Mouse (Mus musculus): ENCODE data around the gene Kel. TPM values are rescaled to one million over a fixed set of nuclear protein-coding genes. Genes with fewer than 3 reads are reported as not detected.

The Kel gene
- polyA plus RNA-seq, 1 experiment from 2014 or later, result 0.56 TPM

- no peak overlapping the region for H3K4me2 ChIP-seq (ENCODE audit: low read length)
- no peaks in the 10 kb centered on the region for H3K36me3 ChIP-seq (ENCODE audit: control insufficient read depth, insufficient read depth, low read length)
- no peak for DNase-seq (ENCODE audit: low spot score)
- WGBS, result 87% methylated on average over 1 of the region's 1 CpGs
- H3K9me3 ChIP-seq (replicated peaks; ENCODE audit: control insufficient read depth, low read length), result no peaks in the 10 kb centered on the region
- no peak overlapping the region for H3K9ac ChIP-seq (ENCODE audit: low read length)
- no peak overlapping the region for H3K4me3 ChIP-seq (ENCODE audit: low read depth, low read length)
- H3K4me1 ChIP-seq (ENCODE audit: control insufficient read depth, insufficient read depth, low read length), result no peaks in the 10 kb centered on the region
- no peak overlapping the region for H3K27ac ChIP-seq (ENCODE audit: low read depth, low read length)
- H3K27me3 ChIP-seq (replicated peaks; ENCODE audit: control insufficient read depth, insufficient read depth, low read length), result no peaks in the 10 kb centered on the region
- no peak for ATAC-seq
These were observed 2.9 kb downstream of the Kel start for GRCm38 (mm10) chr6:41701245-41701644.

DNA sequence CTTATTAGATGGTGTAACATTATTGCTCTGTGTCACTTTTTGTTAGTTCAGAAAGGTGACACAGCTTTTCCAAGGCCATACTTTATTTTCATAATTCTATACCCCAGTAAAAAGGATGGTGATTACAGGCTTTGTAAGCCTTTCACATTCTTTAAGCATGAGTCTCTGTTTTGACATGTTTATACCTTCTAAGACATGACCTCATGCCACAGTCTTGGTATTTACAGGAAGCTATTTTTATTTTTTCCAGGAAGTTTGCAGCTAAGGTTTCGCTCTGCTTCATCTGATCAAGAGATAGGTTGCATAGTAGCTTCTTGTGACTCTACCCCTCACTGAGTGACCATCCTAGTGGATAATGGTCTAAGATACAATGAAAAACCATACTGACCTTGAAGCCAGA is 9.7 kb downstream of the Kel start:
- Histone ChIP-seq H3K9me3 (replicated peaks; ENCODE audit: control insufficient read depth, low read length) (no peaks in the 10 kb centered on the region), H3K36me3 (ENCODE audit: control insufficient read depth, insufficient read depth, low read length) (no peaks in the 10 kb centered on the region), H3K27ac (ENCODE audit: low read depth, low read length) (no peak overlapping the region), H3K27me3 (replicated peaks; ENCODE audit: control insufficient read depth, insufficient read depth, low read length) (no peaks in the 10 kb centered on the region), H3K4me3 (ENCODE audit: low read depth, low read length) (no peak overlapping the region), H3K4me2 (ENCODE audit: low read length) (no peak overlapping the region), H3K9ac (ENCODE audit: low read length) (no peak overlapping the region), H3K4me1 (ENCODE audit: control insufficient read depth, insufficient read depth, low read length) (no peaks in the 10 kb centered on the region)
- ATAC-seq, result no peak
- DNase-seq (ENCODE audit: low spot score), result no peak
- 92% methylated on average over 1 of the region's 1 CpGs for WGBS

DNA sequence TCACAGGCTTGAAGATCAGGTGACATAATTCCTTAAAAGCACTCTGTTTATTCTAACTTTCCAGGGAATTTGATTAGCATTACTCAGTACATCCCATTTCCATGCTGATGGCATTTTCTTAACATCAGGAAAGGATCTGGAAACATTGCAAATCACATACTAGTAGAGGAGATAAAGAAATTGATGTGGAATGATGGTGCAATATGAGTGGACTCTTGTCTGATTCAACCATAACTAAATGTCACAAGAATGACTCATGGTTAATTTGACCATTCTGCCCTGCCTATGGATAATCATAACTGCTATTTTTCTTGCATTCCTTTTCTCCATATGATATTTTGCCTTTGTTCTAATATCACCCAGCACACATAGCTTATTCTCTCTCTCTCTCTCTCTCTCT is 11.9 kb downstream of the Kel start:
- H3K27me3 ChIP-seq (replicated peaks; ENCODE audit: control insufficient read depth, insufficient read depth, low read length), result no peaks in the 10 kb centered on the region
- H3K9me3 ChIP-seq (replicated peaks; ENCODE audit: control insufficient read depth, low read length), result no peaks in the 10 kb centered on the region
- no peaks in the 10 kb centered on the region for H3K36me3 ChIP-seq (ENCODE audit: control insufficient read depth, insufficient read depth, low read length)
- no peak overlapping the region for H3K9ac ChIP-seq (ENCODE audit: low read length)
- H3K27ac ChIP-seq (ENCODE audit: low read depth, low read length), result no peak overlapping the region
- H3K4me3 ChIP-seq (ENCODE audit: low read depth, low read length), result no peak overlapping the region
- H3K4me1 ChIP-seq (ENCODE audit: control insufficient read depth, insufficient read depth, low read length), result no peaks in the 10 kb centered on the region
- H3K4me2 ChIP-seq (ENCODE audit: low read length), result no peak overlapping the region
- DNase-seq (ENCODE audit: low spot score), result no peak
- no peak for ATAC-seq

DNA sequence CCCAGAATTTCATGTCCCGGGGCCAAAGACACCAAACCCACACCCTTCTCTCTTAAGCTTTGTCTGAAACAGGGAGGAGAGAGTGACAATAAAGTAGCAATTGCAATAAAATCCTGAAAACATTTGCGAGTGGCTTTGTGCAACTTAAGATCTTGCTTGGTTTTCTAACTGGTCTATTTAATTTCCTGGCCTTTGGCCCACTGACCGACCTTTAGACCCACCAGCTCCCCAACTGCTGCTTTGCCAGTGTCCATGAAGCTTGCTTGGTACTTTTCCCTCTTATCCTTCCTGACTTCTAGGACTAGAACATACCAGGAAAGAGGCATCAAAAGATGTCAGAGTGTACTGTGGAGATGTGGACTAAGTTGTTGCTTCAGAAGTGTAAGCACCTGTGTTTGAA is 18.5 kb downstream of the Kel start:
- Histone ChIP-seq H3K27ac (ENCODE audit: low read depth, low read length) (no peak overlapping the region), H3K27me3 (replicated peaks; ENCODE audit: control insufficient read depth, insufficient read depth, low read length) (no peaks in the 10 kb centered on the region), H3K9ac (ENCODE audit: low read length) (no peak overlapping the region), H3K4me3 (ENCODE audit: low read depth, low read length) (no peak overlapping the region), H3K36me3 (ENCODE audit: control insufficient read depth, insufficient read depth, low read length) (no peaks in the 10 kb centered on the region), H3K4me1 (ENCODE audit: control insufficient read depth, insufficient read depth, low read length) (no peaks in the 10 kb centered on the region), H3K9me3 (replicated peaks; ENCODE audit: control insufficient read depth, low read length) (no peaks in the 10 kb centered on the region), H3K4me2 (ENCODE audit: low read length) (no peak overlapping the region)
- WGBS, result 88% methylated on average over 3 of the region's 3 CpGs
- ATAC-seq (no peak), DNase-seq (ENCODE audit: low spot score) (no peak)

GRCm38 (mm10) chr6:41684911-41685310 is 19.2 kb downstream of the Kel start:
- H3K36me3 ChIP-seq (ENCODE audit: control insufficient read depth, insufficient read depth, low read length), result no peaks in the 10 kb centered on the region
- no peak overlapping the region for H3K9ac ChIP-seq (ENCODE audit: low read length)
- 94% methylated on average over 5 of the region's 5 CpGs for WGBS
- no peaks in the 10 kb centered on the region for H3K4me1 ChIP-seq (ENCODE audit: control insufficient read depth, insufficient read depth, low read length)
- no peak overlapping the region for H3K27ac ChIP-seq (ENCODE audit: low read depth, low read length)
- ATAC-seq (no peak), DNase-seq (ENCODE audit: low spot score) (no peak)
- H3K27me3 ChIP-seq (replicated peaks; ENCODE audit: control insufficient read depth, insufficient read depth, low read length), result no peaks in the 10 kb centered on the region
- H3K4me2 ChIP-seq (ENCODE audit: low read length), result no peak overlapping the region
- no peak overlapping the region for H3K4me3 ChIP-seq (ENCODE audit: low read depth, low read length)
- H3K9me3 ChIP-seq (replicated peaks; ENCODE audit: control insufficient read depth, low read length), result no peaks in the 10 kb centered on the region

DNA sequence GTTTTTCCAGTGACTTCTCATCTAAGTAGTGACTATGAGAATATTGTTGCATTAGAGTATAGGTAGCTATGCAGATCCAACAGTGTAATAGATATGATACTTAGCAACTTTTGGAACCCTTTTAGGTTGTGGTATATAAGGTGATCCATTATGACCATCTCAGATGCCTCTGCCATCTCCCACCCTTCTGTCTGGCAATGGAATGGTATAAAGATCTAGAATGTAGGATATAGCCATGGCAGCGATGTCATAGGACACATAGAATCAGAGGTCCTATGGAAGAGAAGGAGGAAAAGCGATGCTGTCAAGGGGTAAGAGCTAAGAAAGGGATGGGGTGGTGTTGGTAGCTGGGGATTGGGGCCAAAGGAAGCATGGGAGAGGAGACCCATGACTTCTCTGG is 20.0 kb downstream of the Kel start, which contains the start of gene Llcfc1:
Gene Llcfc1 (plus strand): TSS at position 301 of the 400 bp plus-strand sequence.
- Histone ChIP-seq H3K4me1 (ENCODE audit: control insufficient read depth, insufficient read depth, low read length) (no peaks in the 10 kb centered on the region), H3K27ac (ENCODE audit: low read depth, low read length) (no peak within 1 kb of the TSS), H3K4me2 (ENCODE audit: low read length) (no peak within 1 kb of the TSS), H3K27me3 (replicated peaks; ENCODE audit: control insufficient read depth, insufficient read depth, low read length) (no peaks in the 10 kb centered on the region), H3K36me3 (ENCODE audit: control insufficient read depth, insufficient read depth, low read length) (no peaks in the 10 kb centered on the region), H3K4me3 (ENCODE audit: low read depth, low read length) (no peak within 1 kb of the TSS), H3K9ac (ENCODE audit: low read length) (no peak within 1 kb of the TSS), H3K9me3 (replicated peaks; ENCODE audit: control insufficient read depth, low read length) (no peaks in the 10 kb centered on the region)
- DNase-seq (ENCODE audit: low spot score) (no peak), ATAC-seq (no peak)
- WGBS, result 82% methylated on average over 2 of the region's 2 CpGs

- Histone ChIP-seq H3K4me1 (ENCODE audit: control insufficient read depth, insufficient read depth, low read length) (no peaks in the 10 kb centered on the region), H3K9ac (ENCODE audit: low read length) (no peak overlapping the region), H3K4me2 (ENCODE audit: low read length) (no peak overlapping the region), H3K4me3 (ENCODE audit: low read depth, low read length) (no peak overlapping the region), H3K36me3 (ENCODE audit: control insufficient read depth, insufficient read depth, low read length) (no peaks in the 10 kb centered on the region), H3K27me3 (replicated peaks; ENCODE audit: control insufficient read depth, insufficient read depth, low read length) (no peaks in the 10 kb centered on the region), H3K27ac (ENCODE audit: low read depth, low read length) (no peak overlapping the region), H3K9me3 (replicated peaks; ENCODE audit: control insufficient read depth, low read length) (no peaks in the 10 kb centered on the region)
- WGBS, result 87% methylated on average over 5 of the region's 5 CpGs
- DNase-seq (ENCODE audit: low spot score) (no peak), ATAC-seq (no peak)
These were observed 22.5 kb downstream of the Kel start for GRCm38 (mm10) chr6:41681656-41682055.

DNA sequence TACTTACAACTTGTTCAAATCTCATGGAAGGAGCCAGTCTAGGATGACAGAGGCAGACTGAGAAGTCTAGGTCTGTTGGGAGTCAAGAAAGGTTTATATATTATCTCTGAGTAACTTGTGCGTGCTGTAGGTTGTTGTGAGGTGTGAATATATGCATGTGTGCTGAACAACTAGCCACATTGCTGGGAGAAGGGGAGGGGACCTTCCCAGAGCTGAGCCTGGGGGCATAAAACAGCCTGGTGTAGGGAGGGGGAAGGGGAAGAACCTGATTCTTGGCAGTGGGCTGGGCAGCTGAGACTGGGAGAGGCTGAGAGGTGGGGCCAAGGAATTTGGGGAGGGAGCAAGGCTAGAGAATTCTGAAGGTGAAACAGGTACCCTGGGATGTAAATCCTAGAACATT is 23.5 kb downstream of the Kel start, which contains the start of gene Trpv5:
Gene Trpv5 (minus strand): TSS at position 101 of the 400 bp plus-strand sequence.
- no peak within 1 kb of the TSS for H3K4me3 ChIP-seq (ENCODE audit: low read depth, low read length)
- ATAC-seq (no peak), DNase-seq (ENCODE audit: low spot score) (no peak)
- no peaks in the 10 kb centered on the region for H3K4me1 ChIP-seq (ENCODE audit: control insufficient read depth, insufficient read depth, low read length)
- H3K27ac ChIP-seq (ENCODE audit: low read depth, low read length), result no peak within 1 kb of the TSS
- no peaks in the 10 kb centered on the region for H3K9me3 ChIP-seq (replicated peaks; ENCODE audit: control insufficient read depth, low read length)
- H3K36me3 ChIP-seq (ENCODE audit: control insufficient read depth, insufficient read depth, low read length), result no peaks in the 10 kb centered on the region
- H3K9ac ChIP-seq (ENCODE audit: low read length), result no peak within 1 kb of the TSS
- H3K27me3 ChIP-seq (replicated peaks; ENCODE audit: control insufficient read depth, insufficient read depth, low read length), result no peaks in the 10 kb centered on the region
- H3K4me2 ChIP-seq (ENCODE audit: low read length), result no peak within 1 kb of the TSS
- whole genome bisulfite sequencing, result 70% methylated on average over 1 of the region's 1 CpGs

- Histone ChIP-seq H3K9ac (ENCODE audit: low read length) (no peak overlapping the region), H3K36me3 (ENCODE audit: control insufficient read depth, insufficient read depth, low read length) (no peaks in the 10 kb centered on the region), H3K4me3 (ENCODE audit: low read depth, low read length) (no peak overlapping the region), H3K4me2 (ENCODE audit: low read length) (no peak overlapping the region), H3K27ac (ENCODE audit: low read depth, low read length) (no peak overlapping the region), H3K9me3 (replicated peaks; ENCODE audit: control insufficient read depth, low read length) (no peaks in the 10 kb centered on the region), H3K27me3 (replicated peaks; ENCODE audit: control insufficient read depth, insufficient read depth, low read length) (no peaks in the 10 kb centered on the region), H3K4me1 (ENCODE audit: control insufficient read depth, insufficient read depth, low read length) (no peaks in the 10 kb centered on the region)
- ATAC-seq (no peak), DNase-seq (ENCODE audit: low spot score) (no peak)
- whole genome bisulfite sequencing, result 93% methylated on average over 2 of the region's 2 CpGs
These were observed 27.6 kb downstream of the Kel start for GRCm38 (mm10) chr6:41676530-41676929.

All from forebrain, embryonic 14.5 days (tissue).